Mouse (Mus musculus) ES-E14 (cell line): ENCODE results near the gene Vopp1.
"Not testable (repeated sequence)": the region's sequence is repeated elsewhere in the genome, so short reads cannot be mapped to it uniquely, and the experiment has no call there.

Experiments
- CHD2 ChIP-seq: IDR thresholded peaks from 2 replicates; pipeline ENCODE4 v1.6.1; 2014; ENCODE audit warnings: mild to moderate bottlenecking, low read depth, low read length, inconsistent platforms
- HCFC1 ChIP-seq: IDR thresholded peaks from 2 replicates; pipeline ENCODE4 v1.6.1; 2012; ENCODE audit warnings: low read length, inconsistent platforms, borderline replicate concordance; ENCODE audit not compliant: insufficient read depth
- MAFK ChIP-seq: IDR thresholded peaks from 2 replicates; pipeline ENCODE4 v1.6.1; 2014; ENCODE audit warnings: mild to moderate bottlenecking, low read depth, low read length, inconsistent platforms; ENCODE audit not compliant: insufficient read depth
- ZC3H11A ChIP-seq: IDR thresholded peaks from 2 replicates; pipeline ENCODE4 v1.6.1; 2012; ENCODE audit warnings: low read depth, mild to moderate bottlenecking, inconsistent platforms, low read length, borderline replicate concordance
- ZNF384 ChIP-seq: IDR thresholded peaks from 2 replicates; pipeline ENCODE4 v1.6.1; 2012; ENCODE audit warnings: low read depth, low read length, inconsistent platforms

DNA sequence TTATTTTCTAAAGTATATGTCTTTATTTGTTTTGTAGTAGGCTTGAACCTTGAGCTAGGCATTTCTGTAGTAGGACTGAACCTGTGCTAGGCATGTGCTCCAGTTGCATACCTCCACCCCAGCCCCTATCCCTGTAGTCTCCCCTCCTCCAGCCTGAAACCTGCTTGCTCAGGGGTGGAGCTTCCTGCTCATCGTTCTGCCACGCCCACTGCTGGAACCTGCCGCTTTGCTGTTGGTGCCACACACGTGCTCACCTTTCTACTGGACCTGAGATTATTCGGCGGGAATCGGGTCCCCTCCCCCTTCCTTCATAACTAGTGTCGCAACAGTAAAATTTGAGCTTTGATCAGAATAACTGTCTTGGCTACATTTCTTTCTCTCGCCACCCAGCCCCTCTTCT, 32.1 kb downstream of the Vopp1 start:
- TF ChIP-seq MAFK, ZNF384, CHD2, HCFC1, ZC3H11A: not testable (repeated sequence)
